Mouse (Mus musculus): ENCODE data around the gene Nt5c3b. TPM values are rescaled to one million over a fixed set of nuclear protein-coding genes. Genes with fewer than 3 reads are reported as not detected.

Gene Nt5c3b
- polyA plus RNA-seq, 1 experiment from 2014 or later, result 92.6 TPM

GRCm38 (mm10) chr11:100437901-100438300 is 3.7 kb downstream of the Nt5c3b start:
- Histone ChIP-seq H3K9ac (ENCODE audit: low read depth, low read length) (no peak overlapping the region), H3K27me3 (ENCODE audit: control insufficient read depth, insufficient read depth, low read length) (no peaks in the 10 kb centered on the region), H3K9me3 (ENCODE audit: control insufficient read depth, low read length) (no peaks in the 10 kb centered on the region), H3K36me3 (ENCODE audit: control insufficient read depth, insufficient read depth, low read length) (no peaks in the 10 kb centered on the region), H3K4me3 (ENCODE audit: low read depth, low read length) (no peak overlapping the region), H3K27ac (ENCODE audit: low read depth, low read length) (no peak overlapping the region), H3K4me1 (replicated peaks; ENCODE audit: control insufficient read depth, insufficient read depth, low read length) (0 out of 2 replicates have a peak, but pooled peaks cover 2% of the 10 kb centered on the region), H3K4me2 (replicated peaks; ENCODE audit: low read depth, low read length) (no peak overlapping the region)
- DNase-seq (ENCODE audit: low spot score) (no peak), ATAC-seq (ENCODE audit: low FRiP score) (no peak)
- WGBS, result 84% methylated on average over 1 of the region's 1 CpGs

- Histone ChIP-seq H3K4me2 (replicated peaks; ENCODE audit: low read depth, low read length) (no peak overlapping the region), H3K4me3 (ENCODE audit: low read depth, low read length) (no peak overlapping the region), H3K27me3 (ENCODE audit: control insufficient read depth, insufficient read depth, low read length) (no peaks in the 10 kb centered on the region), H3K9me3 (ENCODE audit: control insufficient read depth, low read length) (no peaks in the 10 kb centered on the region), H3K27ac (ENCODE audit: low read depth, low read length) (no peak overlapping the region), H3K36me3 (ENCODE audit: control insufficient read depth, insufficient read depth, low read length) (no peaks in the 10 kb centered on the region), H3K4me1 (replicated peaks; ENCODE audit: control insufficient read depth, insufficient read depth, low read length) (0 out of 2 replicates have a peak, but pooled peaks cover 2% of the 10 kb centered on the region), H3K9ac (ENCODE audit: low read depth, low read length) (no peak overlapping the region)
- ATAC-seq (ENCODE audit: low FRiP score) (no peak), DNase-seq (ENCODE audit: low spot score) (no peak)
- WGBS, result 44% methylated on average over 9 of the region's 9 CpGs
These were observed 5.8 kb downstream of the Nt5c3b start for GRCm38 (mm10) chr11:100435678-100436246.

- Histone ChIP-seq H3K9ac (ENCODE audit: low read depth, low read length) (no peak overlapping the region), H3K27me3 (ENCODE audit: control insufficient read depth, insufficient read depth, low read length) (no peaks in the 10 kb centered on the region), H3K27ac (ENCODE audit: low read depth, low read length) (no peak overlapping the region), H3K4me2 (replicated peaks; ENCODE audit: low read depth, low read length) (no peak overlapping the region), H3K9me3 (ENCODE audit: control insufficient read depth, low read length) (no peaks in the 10 kb centered on the region), H3K4me1 (replicated peaks; ENCODE audit: control insufficient read depth, insufficient read depth, low read length) (no peaks in the 10 kb centered on the region), H3K4me3 (ENCODE audit: low read depth, low read length) (no peak overlapping the region), H3K36me3 (ENCODE audit: control insufficient read depth, insufficient read depth, low read length) (no peaks in the 10 kb centered on the region)
- DNase-seq (ENCODE audit: low spot score) (no peak), ATAC-seq (ENCODE audit: low FRiP score) (no peak)
- 96% methylated on average over 5 of the region's 5 CpGs for WGBS
These were observed 9.6 kb downstream of the Nt5c3b start for GRCm38 (mm10) chr11:100432002-100432401.

GRCm38 (mm10) chr11:100430052-100430451 is 11.6 kb downstream of the Nt5c3b start:
- Histone ChIP-seq H3K36me3 (ENCODE audit: control insufficient read depth, insufficient read depth, low read length) (no peaks in the 10 kb centered on the region), H3K27me3 (ENCODE audit: control insufficient read depth, insufficient read depth, low read length) (no peaks in the 10 kb centered on the region), H3K4me3 (ENCODE audit: low read depth, low read length) (no peak overlapping the region), H3K4me1 (replicated peaks; ENCODE audit: control insufficient read depth, insufficient read depth, low read length) (no peaks in the 10 kb centered on the region), H3K9ac (ENCODE audit: low read depth, low read length) (no peak overlapping the region), H3K9me3 (ENCODE audit: control insufficient read depth, low read length) (no peaks in the 10 kb centered on the region), H3K4me2 (replicated peaks; ENCODE audit: low read depth, low read length) (no peak overlapping the region), H3K27ac (ENCODE audit: low read depth, low read length) (no peak overlapping the region)
- 88% methylated on average over 7 of the region's 7 CpGs for WGBS
- ATAC-seq (ENCODE audit: low FRiP score), result no peak
- DNase-seq (ENCODE audit: low spot score), result no peak

DNA sequence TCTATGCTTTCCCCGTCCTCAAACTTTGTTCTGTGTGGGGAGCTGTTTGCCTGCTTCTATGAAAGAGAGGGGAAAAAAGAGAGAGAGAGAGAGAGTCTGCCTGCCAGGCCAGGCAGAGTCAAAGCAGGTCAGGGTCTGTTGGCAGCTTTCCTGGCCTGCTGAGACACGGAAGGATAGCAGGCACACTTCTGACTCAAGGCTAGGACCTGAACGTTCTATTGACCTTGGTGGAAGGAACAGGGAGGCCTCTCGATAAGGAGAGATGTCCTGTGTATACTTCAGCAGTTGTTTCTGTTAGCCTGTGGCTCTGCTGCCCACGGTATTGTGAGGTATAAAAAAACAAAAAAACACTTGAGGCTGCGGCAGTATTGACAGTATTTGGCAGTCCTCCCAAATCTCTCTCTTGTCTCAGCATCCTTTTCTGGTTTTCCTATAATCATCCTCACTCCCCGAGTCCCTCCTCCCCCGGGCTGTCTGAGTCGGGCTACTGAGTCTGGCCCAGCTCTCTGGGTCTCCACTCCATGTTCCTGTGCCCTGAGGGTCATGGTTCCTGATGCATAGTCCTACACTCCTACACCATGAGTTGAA is 12.9 kb downstream of the Nt5c3b start:
- Histone ChIP-seq H3K4me1 (replicated peaks; ENCODE audit: control insufficient read depth, insufficient read depth, low read length) (no peaks in the 10 kb centered on the region), H3K27me3 (ENCODE audit: control insufficient read depth, insufficient read depth, low read length) (no peaks in the 10 kb centered on the region), H3K27ac (ENCODE audit: low read depth, low read length) (no peak overlapping the region), H3K9me3 (ENCODE audit: control insufficient read depth, low read length) (no peaks in the 10 kb centered on the region), H3K4me3 (ENCODE audit: low read depth, low read length) (no peak overlapping the region), H3K9ac (ENCODE audit: low read depth, low read length) (no peak overlapping the region), H3K36me3 (ENCODE audit: control insufficient read depth, insufficient read depth, low read length) (no peaks in the 10 kb centered on the region), H3K4me2 (replicated peaks; ENCODE audit: low read depth, low read length) (no peak overlapping the region)
- DNase-seq (ENCODE audit: low spot score) (no peak), ATAC-seq (ENCODE audit: low FRiP score) (no peak)
- 85% methylated on average over 9 of the region's 9 CpGs for WGBS

DNA sequence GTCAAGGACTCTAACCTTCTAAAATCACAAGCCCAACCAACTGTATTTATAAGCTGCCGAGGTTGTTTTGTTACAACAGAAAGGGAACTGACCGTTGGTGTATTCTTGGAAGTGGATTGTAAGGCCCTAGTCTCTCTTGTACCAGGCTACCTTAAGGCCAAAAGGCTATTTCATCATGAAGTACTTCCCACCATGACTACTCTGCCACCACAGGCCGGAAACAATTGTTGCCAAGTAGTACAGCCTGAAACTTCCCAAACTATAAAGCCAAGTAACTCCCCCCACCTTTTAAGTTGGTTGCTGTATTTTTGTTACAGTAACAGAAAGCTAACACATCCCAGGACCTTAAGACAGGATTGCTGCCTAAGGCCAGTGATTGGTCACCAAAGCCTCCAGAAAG is 14.8 kb downstream of the Nt5c3b start:
- no peaks in the 10 kb centered on the region for H3K27me3 ChIP-seq (ENCODE audit: control insufficient read depth, insufficient read depth, low read length)
- no peak overlapping the region for H3K4me3 ChIP-seq (ENCODE audit: low read depth, low read length)
- H3K4me2 ChIP-seq (replicated peaks; ENCODE audit: low read depth, low read length), result no peak overlapping the region
- no peaks in the 10 kb centered on the region for H3K36me3 ChIP-seq (ENCODE audit: control insufficient read depth, insufficient read depth, low read length)
- no peak for ATAC-seq (ENCODE audit: low FRiP score)
- no peak for DNase-seq (ENCODE audit: low spot score)
- WGBS, result 87% methylated on average over 3 of the region's 3 CpGs
- no peak overlapping the region for H3K27ac ChIP-seq (ENCODE audit: low read depth, low read length)
- H3K9ac ChIP-seq (ENCODE audit: low read depth, low read length), result no peak overlapping the region
- H3K4me1 ChIP-seq (replicated peaks; ENCODE audit: control insufficient read depth, insufficient read depth, low read length), result no peaks in the 10 kb centered on the region
- H3K9me3 ChIP-seq (ENCODE audit: control insufficient read depth, low read length), result no peaks in the 10 kb centered on the region

GRCm38 (mm10) chr11:100425851-100426250 is 15.8 kb downstream of the Nt5c3b start:
- DNase-seq (ENCODE audit: low spot score), result peak; percentile 68
- 36% methylated on average over 7 of the region's 7 CpGs for WGBS
- no peak overlapping the region for H3K4me2 ChIP-seq (replicated peaks; ENCODE audit: low read depth, low read length)
- H3K27ac ChIP-seq (ENCODE audit: low read depth, low read length), result no peak overlapping the region
- no peaks in the 10 kb centered on the region for H3K27me3 ChIP-seq (ENCODE audit: control insufficient read depth, insufficient read depth, low read length)
- H3K9ac ChIP-seq (ENCODE audit: low read depth, low read length), result 0 out of 2 replicates have a peak overlapping the region, but pooled peaks have one; percentile 15
- H3K36me3 ChIP-seq (ENCODE audit: control insufficient read depth, insufficient read depth, low read length), result no peaks in the 10 kb centered on the region
- no peaks in the 10 kb centered on the region for H3K9me3 ChIP-seq (ENCODE audit: control insufficient read depth, low read length)
- no peaks in the 10 kb centered on the region for H3K4me1 ChIP-seq (replicated peaks; ENCODE audit: control insufficient read depth, insufficient read depth, low read length)
- no peak overlapping the region for H3K4me3 ChIP-seq (ENCODE audit: low read depth, low read length)
- ATAC-seq (ENCODE audit: low FRiP score), result peak; percentile 57; the same call in 1 of the 2 replicates

GRCm38 (mm10) chr11:100423836-100424235 is 17.8 kb downstream of the Nt5c3b start:
- Histone ChIP-seq H3K9me3 (ENCODE audit: control insufficient read depth, low read length) (no peaks in the 10 kb centered on the region), H3K4me2 (replicated peaks; ENCODE audit: low read depth, low read length) (no peak overlapping the region), H3K9ac (ENCODE audit: low read depth, low read length) (no peak overlapping the region), H3K27me3 (ENCODE audit: control insufficient read depth, insufficient read depth, low read length) (no peaks in the 10 kb centered on the region), H3K4me1 (replicated peaks; ENCODE audit: control insufficient read depth, insufficient read depth, low read length) (no peaks in the 10 kb centered on the region), H3K27ac (ENCODE audit: low read depth, low read length) (no peak overlapping the region), H3K36me3 (ENCODE audit: control insufficient read depth, insufficient read depth, low read length) (no peaks in the 10 kb centered on the region), H3K4me3 (ENCODE audit: low read depth, low read length) (no peak overlapping the region)
- no peak for ATAC-seq (ENCODE audit: low FRiP score)
- WGBS, result 91% methylated on average over 7 of the region's 7 CpGs
- DNase-seq (ENCODE audit: low spot score), result no peak

- Histone ChIP-seq H3K27me3 (ENCODE audit: control insufficient read depth, insufficient read depth, low read length) (no peaks in the 10 kb centered on the region), H3K9ac (ENCODE audit: low read depth, low read length) (no peak overlapping the region), H3K27ac (ENCODE audit: low read depth, low read length) (no peak overlapping the region), H3K9me3 (ENCODE audit: control insufficient read depth, low read length) (no peaks in the 10 kb centered on the region), H3K4me3 (ENCODE audit: low read depth, low read length) (no peak overlapping the region), H3K4me2 (replicated peaks; ENCODE audit: low read depth, low read length) (no peak overlapping the region), H3K4me1 (replicated peaks; ENCODE audit: control insufficient read depth, insufficient read depth, low read length) (no peaks in the 10 kb centered on the region), H3K36me3 (ENCODE audit: control insufficient read depth, insufficient read depth, low read length) (no peaks in the 10 kb centered on the region)
- DNase-seq (ENCODE audit: low spot score), result no peak
- no peak for ATAC-seq (ENCODE audit: low FRiP score)
- 39% methylated on average over 7 of the region's 8 CpGs for WGBS
These were observed 20.1 kb downstream of the Nt5c3b start for GRCm38 (mm10) chr11:100421537-100421936.
